6 mouse cellular contexts compared by ENCODE assay signal in genomic region chr2:29886659-29887292, GRCm38 (mm10). TPM values are rescaled to one million over a fixed set of nuclear protein-coding genes. Genes with fewer than 3 reads are reported as not detected.
DNase-seq lines count a peak whose midpoint lies in the region; ATAC-seq and TF ChIP-seq lines count a peak whose summit lies in the region.
"Not testable (repeated sequence)": the region's sequence is repeated elsewhere in the genome, so short reads cannot be mapped to it uniquely, and the experiment has no call there.

No protein-coding gene starts in this region.

- TF ChIP-seq CTCF in gastrocnemius, adult 2 months (IDR thresholded peaks at IDR 0.05) = peak; percentile 23; the same call in 1 of the 2 replicates
- peak; percentile 8; the same call in 1 of the 2 replicates for TF ChIP-seq CTCF in intestine, postnatal 0 days (IDR thresholded peaks at IDR 0.05; ENCODE audit: low read depth)
- TF ChIP-seq CTCF in liver, embryonic 14.5 days (IDR thresholded peaks at IDR 0.05; ENCODE audit: low read depth) = peak; percentile 43; the same call in 1 of the 2 replicates

- H3K4me1 ChIP-seq in ES-E14 (ENCODE audit: control insufficient read depth in 2 of 2, insufficient read depth in 2 of 2, low read length in 2 of 2, poor library complexity in 1 of 2) = peaks cover 0 to 13% of the 10 kb centered on the region in 2 experiments; a peak in 1 of 4 replicates
- H3K4me1 ChIP-seq in intestine, postnatal 0 days (replicated peaks; ENCODE audit: control insufficient read depth, insufficient read depth, low read length) = not testable (repeated sequence)
- H3K4me1 ChIP-seq in liver, embryonic 14.5 days (replicated peaks; ENCODE audit: control insufficient read depth in 2 of 2, insufficient read depth in 2 of 2, low read length in 1 of 2) = peaks cover 14 to 16% of the 10 kb centered on the region in 2 experiments

- not testable (repeated sequence) for H3K9me3 ChIP-seq in ES-E14 (ENCODE audit: control insufficient read depth, insufficient read depth, low read depth, low read length); intestine, postnatal 0 days (ENCODE audit: control insufficient read depth); liver, embryonic 14.5 days (ENCODE audit: control insufficient read depth, low read length)

- intact Hi-C loops in gastrocnemius, adult 2 months (cut with DNase I) = not testable (repeated sequence)

- WGBS in intestine, postnatal 0 days = 79% methylated on average over 9 of the region's 9 CpGs
- 59% methylated on average over 9 of the region's 9 CpGs for whole genome bisulfite sequencing in liver, embryonic 14.5 days (ENCODE audit: insufficient replicate concordance)

- H3K9ac ChIP-seq in ES-E14 (ENCODE audit: insufficient read depth, low read depth, low read length, poor library complexity, severe bottlenecking); intestine, postnatal 0 days (ENCODE audit: low read depth, low read length); liver, embryonic 14.5 days (replicated peaks): not testable (repeated sequence)

- not testable (repeated sequence) for H3K4me3 ChIP-seq in ES-E14 (ENCODE audit: insufficient read depth in 1 of 2, low read depth in 1 of 2, low read length in 2 of 2, poor library complexity in 1 of 2, severe bottlenecking in 1 of 2); gastrocnemius, adult 2 months; intestine, postnatal 0 days (ENCODE audit: low read depth, low read length); liver, embryonic 14.5 days (ENCODE audit: insufficient read depth in 1 of 2, low read depth in 2 of 2, low read length in 2 of 2)

- H3K27me3 ChIP-seq in intestine, postnatal 0 days (replicated peaks; ENCODE audit: control insufficient read depth, insufficient read depth, low read length); liver, embryonic 14.5 days (ENCODE audit: control insufficient read depth, insufficient read depth, low read length); splenic B cell, adult 2 months (ENCODE audit: control insufficient read depth, insufficient read depth, low read length, poor library complexity, severe bottlenecking): not testable (repeated sequence)

- not testable (repeated sequence) for H3K4me2 ChIP-seq in intestine, postnatal 0 days (replicated peaks; ENCODE audit: low read depth); liver, embryonic 14.5 days (ENCODE audit: low read depth)

- peak; percentile 28 for DNase-seq in A20 (ENCODE audit: low read depth, low spot score)
- not testable (repeated sequence) for DNase-seq in ES-E14 (ENCODE audit: low read depth, low spot score); gastrocnemius, adult 2 months; liver, embryonic 14.5 days (ENCODE audit: low read depth in 3 of 3, low spot score in 3 of 3)
- DNase-seq in splenic B cell, adult 2 months (ENCODE audit: low read depth, low spot score) = peak; percentile 15

- not testable (repeated sequence) for H3K36me3 ChIP-seq in ES-E14 (ENCODE audit: control insufficient read depth, insufficient read depth, low read length, poor library complexity, severe bottlenecking); intestine, postnatal 0 days (ENCODE audit: control insufficient read depth, insufficient read depth); liver, embryonic 14.5 days (replicated peaks; ENCODE audit: control insufficient read depth, insufficient read depth, low read depth); splenic B cell, adult 2 months (ENCODE audit: control insufficient read depth, insufficient read depth, low read length, poor library complexity, severe bottlenecking)

- in situ Hi-C loops in ES-E14 (cut with MboI; ENCODE audit: low sequenced_read_pairs in 2 of 2, unreplicated experiment in 2 of 2) = not testable (repeated sequence)

- H3K27ac ChIP-seq in ES-E14 (ENCODE audit: insufficient read depth, low read depth, low read length, poor library complexity, severe bottlenecking); intestine, postnatal 0 days (ENCODE audit: low read depth, low read length); liver, embryonic 14.5 days: not testable (repeated sequence)
- peak overlapping the region; percentile 57 for H3K27ac ChIP-seq in gastrocnemius, adult 2 months

- ATAC-seq in intestine, postnatal 0 days; liver, embryonic 14.5 days (ENCODE audit: insufficient read depth): not testable (repeated sequence)

- TF ChIP-seq EP300 in liver, embryonic 14.5 days (IDR thresholded peaks at IDR 0.05; ENCODE audit: low read depth) = not testable (repeated sequence)

TF ChIP-seq in ES-E14, 5 proteins besides CTCF, POLR2A, EP300 and RAD21:
- peak; percentile 71; the same call in 1 of the 2 replicates for TF ChIP-seq ZNF384 (IDR thresholded peaks at IDR 0.05; ENCODE audit: low read depth, low read length)

RNA-seq across cellular contexts. Expression of gene Odf2, which starts 2.2 kb away (rescaled TPM):
- 123 and 217 TPM in 2 replicates for total RNA-seq in ES-E14 (2012; rRNA removed)
- total RNA-seq in gastrocnemius, adult 2 months (2021) = 10 to 100 TPM; 11.9 to 12.7 TPM
- polyA plus RNA-seq in intestine, postnatal 0 days (2015; fragmentation: Nextera tagmentation; extraction: Ambion mirVana) = 15.7 and 17.0 TPM in 2 replicates
- polyA plus RNA-seq in liver, embryonic 14.5 days (2012; rRNA removed) = 21.0 and 29.6 TPM in 2 replicates
- 23.5 and 29.1 TPM in 2 replicates for polyA plus RNA-seq in liver, embryonic 14.5 days (2014; fragmentation: Nextera tagmentation; extraction: Ambion mirVana)

RNA-seq across cellular contexts. Expression of gene Cercam, which starts 17.8 kb away (rescaled TPM):
- total RNA-seq in ES-E14 (2012; rRNA removed) = 15.8 and 24.5 TPM in 2 replicates
- total RNA-seq in gastrocnemius, adult 2 months (2021) = 1 to 10 TPM; 2.2 to 4.6 TPM
- 9.5 and 10.6 TPM in 2 replicates for polyA plus RNA-seq in intestine, postnatal 0 days (2015; fragmentation: Nextera tagmentation; extraction: Ambion mirVana)
- 20.1 and 20.4 TPM in 2 replicates for polyA plus RNA-seq in liver, embryonic 14.5 days (2012; rRNA removed)
- 16.6 and 23.1 TPM in 2 replicates for polyA plus RNA-seq in liver, embryonic 14.5 days (2014; fragmentation: Nextera tagmentation; extraction: Ambion mirVana)

RNA-seq across cellular contexts. Expression of gene Gle1, which starts 48.5 kb away (rescaled TPM):
- total RNA-seq in ES-E14 (2012; rRNA removed) = 64.8 and 69.0 TPM in 2 replicates
- total RNA-seq in gastrocnemius, adult 2 months (2021) = 10 to 100 TPM; 23.2 to 28.3 TPM
- polyA plus RNA-seq in intestine, postnatal 0 days (2015; fragmentation: Nextera tagmentation; extraction: Ambion mirVana) = 14.3 and 14.5 TPM in 2 replicates
- polyA plus RNA-seq in liver, embryonic 14.5 days (2012; rRNA removed) = 11.2 and 13.5 TPM in 2 replicates
- polyA plus RNA-seq in liver, embryonic 14.5 days (2014; fragmentation: Nextera tagmentation; extraction: Ambion mirVana) = 17.6 and 20.5 TPM in 2 replicates
